Mouse (Mus musculus) kidney, adult 2 months (tissue): ENCODE results near the gene Lgr4.

Experiments used
- CTCF ChIP-seq: fragments of 200-500 bp; conservative IDR thresholded peaks from 2 replicates; pipeline ENCODE4 v1.5.1; 2011; ENCODE audit warnings: low read depth, mild to moderate bottlenecking, control low read depth, low read length, moderate library complexity, mixed read lengths; ENCODE audit not compliant: insufficient read depth, insufficient read length
- POLR2A ChIP-seq: fragments of 200-500 bp; IDR thresholded peaks from one replicate; pipeline ENCODE4 v1.6.1; 2011; ENCODE audit warnings: low read depth, low read length, control low read depth

DNA sequence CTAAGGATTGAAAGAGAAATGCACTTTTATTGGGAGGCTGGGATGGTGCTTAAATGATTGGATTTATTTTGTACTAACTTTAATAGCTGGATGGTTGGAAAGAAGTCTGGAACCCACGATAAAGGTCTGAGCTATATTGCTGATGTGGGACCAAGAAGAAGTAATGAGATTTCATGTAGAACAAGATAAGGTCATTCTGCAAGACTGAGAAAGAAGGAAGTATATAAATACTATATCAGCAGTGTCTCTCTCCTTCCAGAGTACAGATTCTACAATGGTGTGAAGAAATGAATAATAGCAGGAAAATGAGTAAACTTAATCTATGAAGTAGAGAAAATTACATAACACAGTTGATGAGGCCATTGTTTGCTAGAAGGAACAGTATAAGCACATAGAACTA lies 103.0 kb downstream of the Lgr4 start:
- TF ChIP-seq CTCF (no peak), POLR2A (no peak)
